Mouse (Mus musculus): ENCODE measurements around the gene Foxd1. TPM values are rescaled to one million over a fixed set of nuclear protein-coding genes. Genes with fewer than 3 reads are reported as not detected.
A peak's percentile ranks its signal among the peaks of the same experiment; 100 is the strongest.

The Foxd1 gene
- total RNA-seq, 2 experiments from 2014 or later, result 0.71 to 1.0 TPM

- DNase-seq (ENCODE audit: extremely low spot score in 1 of 2, low spot score in 1 of 2), result no peak
Observed at GRCm38 (mm10) chr13:98383911-98384498, 30.0 kb downstream of the Foxd1 start.

DNA sequence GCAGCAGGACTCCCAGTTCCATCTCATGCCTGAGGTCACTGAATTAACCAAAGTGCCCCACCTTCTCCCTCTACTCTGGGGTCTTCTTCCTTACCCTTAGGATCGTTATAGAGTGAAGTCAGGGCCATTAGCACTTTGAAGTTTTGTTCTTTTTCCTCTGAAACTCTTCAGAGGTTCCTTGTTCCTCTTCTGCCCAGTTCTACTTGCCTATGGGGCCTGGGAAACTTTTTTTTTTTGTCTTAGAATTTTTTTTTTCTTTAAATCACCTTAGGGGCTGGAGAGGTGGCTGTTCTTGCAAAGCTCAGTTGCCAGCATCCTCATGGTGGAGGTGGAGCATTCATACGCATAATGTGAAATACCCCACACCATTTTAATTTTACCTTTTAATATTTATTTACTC, 31.8 kb downstream of the Foxd1 start:
- no peak for DNase-seq (ENCODE audit: extremely low spot score in 1 of 2, low spot score in 1 of 2)

DNA sequence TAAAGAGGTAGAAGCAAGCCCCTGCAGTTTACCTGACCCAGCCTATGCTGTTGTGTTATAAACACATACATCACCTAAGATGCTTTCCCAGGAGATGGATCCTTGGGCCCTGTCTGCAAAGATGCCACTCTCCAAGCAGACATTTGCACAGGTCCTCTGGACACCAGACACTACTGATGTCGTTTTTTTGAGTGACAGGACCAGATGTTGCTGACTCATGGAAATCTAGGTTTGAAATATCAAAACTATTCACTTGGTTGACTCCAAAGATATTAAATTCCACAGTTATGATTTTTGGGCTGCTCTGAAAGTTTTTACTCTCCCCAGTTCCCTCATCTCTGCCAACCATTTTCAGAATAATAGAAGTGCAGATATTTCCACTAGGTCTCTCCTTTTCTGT, 35.0 kb downstream of the Foxd1 start:
- no peak for DNase-seq (ENCODE audit: extremely low spot score in 1 of 2, low spot score in 1 of 2)

- no peak for DNase-seq (ENCODE audit: extremely low spot score in 1 of 2, low spot score in 1 of 2)
Observed at GRCm38 (mm10) chr13:98390363-98390762, 36.3 kb downstream of the Foxd1 start.

- DNase-seq (ENCODE audit: extremely low spot score in 1 of 2, low spot score in 1 of 2), result no peak
Observed at GRCm38 (mm10) chr13:98390771-98391634, 37.0 kb downstream of the Foxd1 start.

- no peak for DNase-seq (ENCODE audit: extremely low spot score in 1 of 2, low spot score in 1 of 2)
Observed at GRCm38 (mm10) chr13:98391635-98391990, 37.6 kb downstream of the Foxd1 start.

GRCm38 (mm10) chr13:98392031-98392430, 38.0 kb downstream of the Foxd1 start:
- no peak for DNase-seq (ENCODE audit: extremely low spot score in 1 of 2, low spot score in 1 of 2)

DNA sequence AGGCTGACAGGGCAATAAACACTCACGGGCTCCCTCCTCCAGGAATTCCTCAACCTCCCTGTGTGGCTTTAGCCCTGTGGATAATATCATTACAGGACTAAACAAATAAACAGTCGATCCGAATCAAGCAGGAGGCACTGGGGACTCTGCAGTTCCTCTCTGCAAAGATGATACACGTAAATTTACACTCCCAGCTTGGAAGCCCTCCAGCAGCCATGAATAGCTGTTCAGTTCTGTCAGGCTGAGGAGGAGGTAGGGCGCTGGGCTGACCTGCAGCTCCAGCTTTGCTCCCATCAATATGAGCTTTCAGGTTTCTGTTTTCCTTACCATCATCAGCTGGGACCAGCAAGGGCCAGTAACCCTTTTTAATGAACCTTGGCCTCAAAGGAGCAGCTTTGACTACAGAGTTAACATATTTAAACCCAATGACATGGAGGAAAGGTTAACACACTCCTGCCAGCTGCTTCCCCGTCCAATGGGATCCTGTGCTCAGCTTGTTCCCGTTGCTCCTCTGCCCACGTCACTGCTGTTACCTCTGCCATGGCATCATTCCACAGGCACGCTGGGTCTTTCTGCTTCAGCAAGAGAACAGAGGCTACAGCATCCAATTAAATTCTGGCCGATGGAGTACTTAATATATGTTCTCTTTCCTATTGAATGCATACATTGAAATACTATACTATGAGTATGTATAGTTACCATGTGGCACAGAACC, 39.5 kb downstream of the Foxd1 start:
- peak; percentile 9 to 20 for DNase-seq (ENCODE audit: extremely low spot score in 1 of 2, low spot score in 1 of 2)

Other genes with a start within 250 kb of the Foxd1 start
- 10 to 100 TPM; 90.3 to 90.9 TPM for gene Arhgef28, start 147.8 kb upstream of the Foxd1 start, total RNA-seq (2021)
- 10 to 100 TPM; 17.2 to 23.0 TPM for gene Utp15, start 91.2 kb upstream of the Foxd1 start, total RNA-seq (2021)
- gene Ankra2, start 91.2 kb upstream of the Foxd1 start, total RNA-seq (2021), result 10 to 100 TPM; 49.8 to 51.0 TPM
- gene Gm21976, start 74.4 kb upstream of the Foxd1 start, total RNA-seq (2021), result not detected
- 100 to 1,000 TPM; 196 to 221 TPM for gene Btf3, start 37.2 kb upstream of the Foxd1 start, total RNA-seq (2021)
- gene Gm10320, start 137.8 kb downstream of the Foxd1 start, total RNA-seq (2021), result not detected